Mouse (Mus musculus): Measurements from ENCODE around the gene Ptpru. TPM values are rescaled to one million over a fixed set of nuclear protein-coding genes. Genes with fewer than 3 reads are reported as not detected.
A peak's percentile ranks its signal among the peaks of the same experiment; 100 is the strongest.

Gene Ptpru
- 1 to 10 TPM; 2.1 to 3.6 TPM for total RNA-seq (2021)

GRCm38 (mm10) chr4:131837872-131838524, at the start of gene Ptpru:
Gene Ptpru, minus strand, starts transcription at chr4:131838288.
- peak; percentile 96 for DNase-seq

- no peak for DNase-seq
Measured at GRCm38 (mm10) chr4:131885376-131885775, 47.3 kb upstream of the Ptpru start.

- DNase-seq, result no peak
Measured at GRCm38 (mm10) chr4:131883571-131883970, 45.5 kb upstream of the Ptpru start.

- no peak for DNase-seq
Measured at GRCm38 (mm10) chr4:131881306-131881705, 43.2 kb upstream of the Ptpru start.

GRCm38 (mm10) chr4:131879692-131880091, 41.6 kb upstream of the Ptpru start:
- DNase-seq, result no peak

- DNase-seq, result no peak
Measured at GRCm38 (mm10) chr4:131876836-131877235, 38.7 kb upstream of the Ptpru start.

GRCm38 (mm10) chr4:131875242-131875641, 37.2 kb upstream of the Ptpru start:
- DNase-seq, result no peak

- DNase-seq, result no peak
Measured at GRCm38 (mm10) chr4:131874567-131874966, 36.5 kb upstream of the Ptpru start.

- DNase-seq, result no peak
Measured at GRCm38 (mm10) chr4:131874169-131874536, 36.1 kb upstream of the Ptpru start.

GRCm38 (mm10) chr4:131873293-131874168, 35.4 kb upstream of the Ptpru start, which contains the start of gene Srsf4:
Gene Srsf4, plus strand, starts transcription at chr4:131873617.
- peak; percentile 95 for DNase-seq

GRCm38 (mm10) chr4:131872672-131873292, 34.7 kb upstream of the Ptpru start:
- no peak for DNase-seq

GRCm38 (mm10) chr4:131861341-131861739, 23.3 kb upstream of the Ptpru start:
- no peak for DNase-seq

GRCm38 (mm10) chr4:131860492-131861340, 22.6 kb upstream of the Ptpru start:
- DNase-seq, result peak; percentile 91

GRCm38 (mm10) chr4:131854950-131855349, 16.9 kb upstream of the Ptpru start:
- no peak for DNase-seq

GRCm38 (mm10) chr4:131849986-131850638, 12.0 kb upstream of the Ptpru start:
- DNase-seq, result peak; percentile 70

- DNase-seq, result no peak
Measured at GRCm38 (mm10) chr4:131848082-131848481, 10.0 kb upstream of the Ptpru start.

GRCm38 (mm10) chr4:131845991-131846778, 8.1 kb upstream of the Ptpru start:
- no peak for DNase-seq

GRCm38 (mm10) chr4:131843290-131843743, 5.2 kb upstream of the Ptpru start, which contains the start of gene Mecr:
Gene Mecr, plus strand, starts transcription at chr4:131843470.
- DNase-seq, result peak; percentile 96

GRCm38 (mm10) chr4:131836891-131837491, 1.1 kb downstream of the Ptpru start:
- peak; percentile 49 for DNase-seq

GRCm38 (mm10) chr4:131836351-131836881, 1.7 kb downstream of the Ptpru start:
- peak; percentile 43 for DNase-seq

Data from heart, postnatal 4 days (tissue).